Mouse (Mus musculus) liver, embryonic 13.5 days (tissue): ENCODE data around the gene Ssbp2. TPM values are rescaled to one million over a fixed set of nuclear protein-coding genes. Genes with fewer than 3 reads are reported as not detected.

Experiments used
- ATAC-seq: fragments of 200-750 bp; cut with Nextera tagmentation; 2 replicates; pipeline ENCODE4 v1.8.0; 2017; ENCODE audit warnings: low read depth, mild to moderate bottlenecking, moderate number of reproducible peaks, moderate library complexity
- DNase-seq: peaks from one replicate; pipeline ENCODE4 v3.0.0; 2022
- H3K27ac ChIP-seq: fragments of 300-500 bp; sonication (generic); 2 replicates; pipeline ENCODE4 v1.5.1; 2015; ENCODE audit warnings: moderate library complexity, mild to moderate bottlenecking, inconsistent platforms
- H3K27me3 ChIP-seq: fragments of 300-500 bp; sonication (generic); 2 replicates; pipeline ENCODE4 v1.6.1; 2015; ENCODE audit warnings: mild to moderate bottlenecking, inconsistent platforms
- H3K36me3 ChIP-seq: fragments of 300-500 bp; sonication (generic); 2 replicates; pipeline ENCODE4 v1.6.1; 2015; ENCODE audit warnings: mild to moderate bottlenecking, inconsistent platforms
- H3K4me1 ChIP-seq: fragments of 300-500 bp; sonication (generic); replicated peaks from 2 replicates; pipeline ENCODE4 v1.6.1; 2015; ENCODE audit warnings: inconsistent platforms
- H3K4me2 ChIP-seq: fragments of 300-500 bp; sonication (generic); 2 replicates; pipeline ENCODE4 v1.6.1; 2015; ENCODE audit warnings: inconsistent platforms, mild to moderate bottlenecking, moderate library complexity
- H3K4me3 ChIP-seq: fragments of 300-500 bp; sonication (generic); replicated peaks from 2 replicates; pipeline ENCODE4 v1.5.1; 2015; ENCODE audit warnings: mild to moderate bottlenecking, inconsistent platforms
- H3K9ac ChIP-seq: fragments of 300-500 bp; sonication (generic); 2 replicates; pipeline ENCODE4 v1.6.1; 2015; ENCODE audit warnings: mild to moderate bottlenecking, inconsistent platforms
- H3K9me3 ChIP-seq: fragments of 300-500 bp; sonication (generic); replicated peaks from 2 replicates; pipeline ENCODE4 v1.6.1; 2016; ENCODE audit warnings: inconsistent platforms
- WGBS: fragments of 180-500 bp; shearing (Covaris S2); methylation state at CpG from one replicate; pipeline ENCODE4 v1.1.7; 2015; ENCODE audit not compliant: insufficient replicate concordance; 5-methylcytosine and 5-hydroxymethylcytosine counted together
- polyA plus RNA-seq: library from polyadenylated mRNA; unstranded; fragments of >200 nt; fragmentation: Nextera tagmentation; extraction: Ambion mirVana; gene quantifications from 2 replicates; pipeline ENCODE4 v1.2.1, GENCODE M21; 2015

Ssbp2 gene
- polyA plus RNA-seq, 1 experiment from 2014 or later: 56.4 TPM

DNA sequence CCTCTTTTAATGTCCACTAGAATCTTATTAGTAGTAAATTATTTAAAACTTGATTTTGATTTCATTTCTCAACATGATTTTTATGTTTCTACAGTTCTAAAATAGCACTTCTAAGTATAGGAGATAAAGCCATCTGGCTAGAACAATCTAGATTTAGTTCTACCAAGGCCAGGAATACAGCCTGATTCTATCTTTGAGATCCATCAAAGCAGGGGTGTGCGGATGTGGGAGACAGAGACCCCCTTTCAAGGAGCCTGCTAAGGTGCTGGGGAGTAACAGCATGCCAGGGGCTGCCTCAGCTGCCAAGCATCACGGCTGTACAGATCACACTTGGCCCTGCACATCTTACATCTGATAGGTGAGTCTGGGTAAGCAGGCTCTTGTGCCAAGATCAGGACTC, 13.4 kb upstream of the Ssbp2 start:
- Histone ChIP-seq H3K36me3 (no peaks in the 10 kb centered on the region), H3K27ac (no peak overlapping the region), H3K9me3 (no peaks in the 10 kb centered on the region), H3K9ac (no peak overlapping the region), H3K4me2 (no peak overlapping the region), H3K4me3 (no peak overlapping the region), H3K27me3 (no peaks in the 10 kb centered on the region), H3K4me1 (peaks cover 8% of the 10 kb centered on the region)
- ATAC-seq (no peak), DNase-seq (no peak)
- 67% methylated on average over 2 of the region's 2 CpGs for WGBS

DNA sequence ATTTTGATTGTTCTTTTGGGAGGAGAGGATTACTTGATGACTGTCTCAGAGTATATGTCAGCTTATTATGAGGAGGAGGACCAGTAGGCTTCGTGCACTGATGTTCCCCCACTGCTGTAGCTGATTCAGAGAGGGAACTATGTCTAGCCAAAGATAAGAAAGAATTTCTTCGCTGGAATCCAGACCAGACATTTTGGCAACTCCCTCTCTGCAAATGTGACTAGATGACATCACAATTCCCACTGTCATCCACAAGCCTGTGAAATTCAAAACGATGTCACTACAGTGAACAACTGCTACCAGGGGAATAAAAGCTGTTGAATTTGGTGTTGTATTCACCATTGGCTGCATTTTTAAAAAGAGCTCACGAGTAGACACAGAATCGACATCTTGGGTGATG, 11.1 kb upstream of the Ssbp2 start:
- Histone ChIP-seq H3K27me3 (no peaks in the 10 kb centered on the region), H3K4me3 (no peak overlapping the region), H3K36me3 (no peaks in the 10 kb centered on the region), H3K27ac (no peak overlapping the region), H3K9me3 (no peaks in the 10 kb centered on the region), H3K4me1 (peaks cover 22% of the 10 kb centered on the region), H3K4me2 (no peak overlapping the region), H3K9ac (no peak overlapping the region)
- DNase-seq (no peak), ATAC-seq (no peak)
- 49% methylated on average over 5 of the region's 5 CpGs for WGBS

DNA sequence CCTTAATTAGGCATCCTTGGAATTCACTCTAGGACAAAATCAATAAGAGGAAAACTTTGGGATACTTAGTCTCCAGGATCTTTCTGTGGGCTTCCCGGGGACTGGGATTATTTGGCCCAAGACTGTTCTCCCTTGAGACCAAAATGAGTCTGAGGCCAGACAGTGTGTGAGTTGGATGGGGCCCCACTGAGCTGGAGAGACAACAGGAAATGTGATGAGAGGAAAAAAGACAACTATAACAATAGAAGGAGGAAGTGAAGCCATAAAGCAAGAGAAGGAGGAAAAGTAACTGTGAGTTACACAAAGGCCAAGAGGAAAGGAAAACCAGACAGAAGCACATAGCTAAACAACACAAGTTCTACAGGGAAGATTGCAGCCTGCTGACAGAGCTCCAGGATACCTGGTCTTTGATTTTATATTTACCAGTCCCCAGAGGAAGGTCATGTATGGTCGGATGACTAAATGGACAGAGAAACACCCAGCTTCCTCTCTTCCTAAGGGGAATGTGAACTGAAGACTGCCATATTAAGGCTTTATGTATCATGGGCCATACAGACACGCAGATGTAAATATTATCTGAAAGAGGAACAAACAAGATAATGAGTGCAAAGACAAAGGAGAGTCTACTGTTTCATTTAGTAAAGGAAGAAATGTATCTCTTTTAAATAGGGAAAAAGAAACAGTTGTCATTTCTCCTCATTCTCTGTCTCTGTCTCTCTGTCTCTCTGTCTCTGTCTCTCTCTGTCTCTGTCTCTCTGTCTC, 8.5 kb upstream of the Ssbp2 start:
- Histone ChIP-seq H3K4me3 (no peak overlapping the region), H3K9me3 (no peaks in the 10 kb centered on the region), H3K4me1 (peaks cover 33% of the 10 kb centered on the region), H3K36me3 (no peaks in the 10 kb centered on the region), H3K27me3 (no peaks in the 10 kb centered on the region), H3K27ac (no peak overlapping the region), H3K9ac (no peak overlapping the region), H3K4me2 (no peak overlapping the region)
- no peak for DNase-seq
- no peak for ATAC-seq
- 27% methylated on average over 3 of the region's 3 CpGs for WGBS

DNA sequence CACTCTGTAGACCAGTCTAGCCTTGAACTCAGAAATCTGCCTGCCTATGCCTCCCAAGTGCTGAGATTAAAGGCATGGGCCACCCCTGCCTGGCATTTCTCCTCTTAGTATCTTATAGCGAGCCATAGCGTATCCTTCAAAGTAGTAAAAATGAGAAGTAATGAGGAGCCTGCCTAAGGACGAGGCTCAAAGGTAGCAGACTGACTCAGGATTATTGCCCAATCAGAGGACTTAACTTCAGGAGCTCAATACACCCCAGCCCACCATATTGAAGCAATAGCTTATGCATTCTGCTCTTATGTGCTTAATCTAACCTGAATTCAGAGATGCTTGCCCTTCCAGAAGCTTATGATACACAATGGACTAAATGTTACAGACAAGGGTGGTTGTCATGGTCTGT, 7.8 kb upstream of the Ssbp2 start:
- ATAC-seq (no peak), DNase-seq (no peak)
- Histone ChIP-seq H3K9me3 (no peaks in the 10 kb centered on the region), H3K9ac (no peak overlapping the region), H3K4me2 (no peak overlapping the region), H3K36me3 (no peaks in the 10 kb centered on the region), H3K27ac (no peak overlapping the region), H3K4me3 (no peak overlapping the region), H3K4me1 (peaks cover 39% of the 10 kb centered on the region), H3K27me3 (no peaks in the 10 kb centered on the region)
- 76% methylated on average over 3 of the region's 3 CpGs for WGBS

DNA sequence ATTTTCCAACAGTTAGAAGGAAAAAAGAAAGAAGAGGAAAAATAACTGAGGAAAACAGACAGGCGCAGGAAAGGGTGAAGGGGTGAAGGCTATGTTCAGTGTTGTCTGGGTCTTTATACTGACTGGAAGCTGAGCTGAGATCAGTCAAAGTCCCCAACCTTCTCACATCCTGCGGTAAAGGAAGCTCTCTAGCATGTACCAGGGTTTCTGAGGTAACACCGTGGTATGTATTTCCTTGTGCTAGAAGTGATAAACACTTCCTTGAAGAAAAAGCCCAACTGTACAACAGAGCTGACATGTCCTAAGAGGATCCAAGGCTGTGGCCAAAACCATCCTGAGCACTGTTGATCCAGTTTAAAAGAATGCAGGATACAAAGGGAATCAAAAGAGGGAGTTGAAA, 6.8 kb upstream of the Ssbp2 start:
- no peaks in the 10 kb centered on the region for H3K36me3 ChIP-seq
- WGBS: 41% methylated on average over 3 of the region's 3 CpGs
- DNase-seq (no peak), ATAC-seq (no peak)
- H3K4me1 ChIP-seq: peaks cover 48% of the 10 kb centered on the region
- H3K9ac ChIP-seq: no peak overlapping the region
- no peak overlapping the region for H3K4me2 ChIP-seq
- no peaks in the 10 kb centered on the region for H3K9me3 ChIP-seq
- no peak overlapping the region for H3K27ac ChIP-seq
- H3K4me3 ChIP-seq: no peak overlapping the region
- H3K27me3 ChIP-seq: no peaks in the 10 kb centered on the region

DNA sequence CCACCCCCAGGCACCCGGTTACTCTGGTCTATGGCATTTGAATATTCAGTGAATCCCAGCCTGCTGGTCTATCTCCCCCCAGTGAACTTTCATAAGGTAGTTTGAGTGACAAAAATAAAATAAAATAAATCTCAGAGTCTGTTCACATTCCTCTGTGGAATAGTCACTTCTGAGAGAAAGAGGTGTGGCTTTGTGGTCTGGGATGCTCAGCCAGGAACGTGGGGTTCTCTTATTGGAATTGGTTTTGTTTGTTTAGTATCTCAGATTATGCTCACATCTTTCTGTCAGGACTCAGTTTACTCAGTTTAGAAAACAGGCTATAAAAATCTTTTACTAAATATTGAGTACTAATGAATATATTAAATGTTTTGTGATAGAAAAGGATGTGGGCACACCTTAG, 4.0 kb upstream of the Ssbp2 start:
- H3K4me1 ChIP-seq: peaks cover 66% of the 10 kb centered on the region
- no peak overlapping the region for H3K9ac ChIP-seq
- no peak overlapping the region for H3K27ac ChIP-seq
- ATAC-seq: no peak
- H3K4me3 ChIP-seq: no peak overlapping the region
- 36% methylated on average over 2 of the region's 2 CpGs for WGBS
- no peaks in the 10 kb centered on the region for H3K9me3 ChIP-seq
- H3K4me2 ChIP-seq: no peak overlapping the region
- no peaks in the 10 kb centered on the region for H3K36me3 ChIP-seq
- DNase-seq: no peak
- no peaks in the 10 kb centered on the region for H3K27me3 ChIP-seq

DNA sequence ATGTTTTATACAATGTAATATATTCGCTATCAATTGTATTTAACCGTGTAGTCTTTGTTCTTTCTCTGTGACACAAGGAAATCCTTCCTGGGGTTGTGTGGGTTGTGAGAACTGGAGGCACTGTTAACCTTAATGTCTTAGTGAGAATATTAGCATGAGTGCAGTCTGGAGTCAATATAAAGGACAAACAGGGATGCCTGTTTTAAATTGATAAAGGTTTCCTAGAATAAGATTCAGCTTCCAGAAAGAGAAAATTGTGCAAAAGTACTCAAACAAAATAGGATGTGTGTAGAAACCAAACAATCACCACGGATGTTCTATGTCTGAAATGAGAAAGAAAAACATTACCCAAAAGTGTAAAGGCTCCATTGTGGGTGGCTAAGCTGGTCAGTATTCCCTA, 3.3 kb upstream of the Ssbp2 start:
- no peak for ATAC-seq
- WGBS: 20% methylated on average over 3 of the region's 3 CpGs
- H3K4me2 ChIP-seq: peak overlapping the region; percentile 29; the same call in 1 of the 2 replicates

DNA sequence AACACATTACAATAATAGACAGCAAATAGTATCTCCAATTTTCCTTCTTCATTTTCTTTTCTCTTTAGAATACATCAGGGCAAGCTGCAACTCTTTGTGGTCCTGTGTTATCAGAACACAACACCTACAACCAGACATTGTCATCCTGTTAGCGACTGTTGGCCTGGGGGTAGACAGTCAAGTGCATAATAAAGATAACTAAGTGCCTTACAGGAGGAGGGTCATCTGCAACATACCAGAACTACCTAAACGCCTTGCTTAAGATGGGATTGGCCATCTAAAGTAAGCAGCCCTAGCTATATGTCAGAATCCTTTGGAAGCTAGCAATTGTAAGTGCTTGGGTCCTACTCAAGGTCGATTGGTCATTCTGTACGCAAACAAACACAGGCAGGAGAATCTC, 2.1 kb upstream of the Ssbp2 start:
- 19% methylated on average over 4 of the region's 4 CpGs for WGBS
- H3K27ac ChIP-seq: peak overlapping the region; percentile 93
- no peaks in the 10 kb centered on the region for H3K9me3 ChIP-seq

More for the DNA sequence above, 3.3 kb upstream of the Ssbp2 start:
- Histone ChIP-seq H3K9me3 (no peaks in the 10 kb centered on the region), H3K4me3 (no peak overlapping the region), H3K27ac (peak overlapping the region; percentile 93), H3K27me3 (no peaks in the 10 kb centered on the region), H3K36me3 (no peaks in the 10 kb centered on the region), H3K9ac (no peak overlapping the region), H3K4me1 (peaks cover 61% of the 10 kb centered on the region)
- no peak for DNase-seq

DNA sequence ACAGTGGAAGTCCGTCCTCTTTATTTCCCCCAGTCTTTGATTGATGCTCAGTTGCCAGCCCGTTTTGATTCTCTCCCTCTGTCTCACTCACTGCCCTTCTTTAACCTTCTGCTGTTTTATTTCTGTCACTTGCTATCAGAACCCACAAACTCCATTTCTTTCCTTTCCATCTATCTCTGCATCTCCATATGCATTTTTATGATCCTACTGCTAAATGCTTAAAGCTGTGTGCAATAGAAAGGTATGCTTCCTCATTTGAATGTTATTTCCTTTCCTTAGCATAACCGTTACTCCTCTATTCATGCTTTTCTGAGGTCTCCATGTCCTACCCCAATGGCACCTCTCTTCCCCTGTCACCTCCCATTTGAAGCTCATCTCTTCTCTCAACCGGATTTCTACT, 594 bp upstream of the Ssbp2 start:
- DNase-seq (no peak), ATAC-seq (no peak)
- 36% methylated on average over 4 of the region's 4 CpGs for WGBS
- Histone ChIP-seq H3K27ac (peak overlapping the region; percentile 93), H3K27me3 (no peaks in the 10 kb centered on the region), H3K4me3 (peak overlapping the region; percentile 99; the same call in 1 of the 2 replicates), H3K9me3 (no peaks in the 10 kb centered on the region), H3K4me1 (peaks cover 69% of the 10 kb centered on the region), H3K4me2 (peak overlapping the region; percentile 94), H3K36me3 (no peaks in the 10 kb centered on the region), H3K9ac (peak overlapping the region; percentile 98)

More for the DNA sequence above, 2.1 kb upstream of the Ssbp2 start:
- peak; percentile 66 for DNase-seq
- H3K4me2 ChIP-seq: peak overlapping the region; percentile 38
- 0 out of 2 replicates have a peak overlapping the region, but pooled peaks have one; percentile 2 for H3K4me3 ChIP-seq
- no peaks in the 10 kb centered on the region for H3K27me3 ChIP-seq
- H3K36me3 ChIP-seq: no peaks in the 10 kb centered on the region
- H3K9ac ChIP-seq: peak overlapping the region; percentile 47; the same call in 1 of the 2 replicates
- ATAC-seq: peak; percentile 38
- peaks cover 60% of the 10 kb centered on the region for H3K4me1 ChIP-seq

DNA sequence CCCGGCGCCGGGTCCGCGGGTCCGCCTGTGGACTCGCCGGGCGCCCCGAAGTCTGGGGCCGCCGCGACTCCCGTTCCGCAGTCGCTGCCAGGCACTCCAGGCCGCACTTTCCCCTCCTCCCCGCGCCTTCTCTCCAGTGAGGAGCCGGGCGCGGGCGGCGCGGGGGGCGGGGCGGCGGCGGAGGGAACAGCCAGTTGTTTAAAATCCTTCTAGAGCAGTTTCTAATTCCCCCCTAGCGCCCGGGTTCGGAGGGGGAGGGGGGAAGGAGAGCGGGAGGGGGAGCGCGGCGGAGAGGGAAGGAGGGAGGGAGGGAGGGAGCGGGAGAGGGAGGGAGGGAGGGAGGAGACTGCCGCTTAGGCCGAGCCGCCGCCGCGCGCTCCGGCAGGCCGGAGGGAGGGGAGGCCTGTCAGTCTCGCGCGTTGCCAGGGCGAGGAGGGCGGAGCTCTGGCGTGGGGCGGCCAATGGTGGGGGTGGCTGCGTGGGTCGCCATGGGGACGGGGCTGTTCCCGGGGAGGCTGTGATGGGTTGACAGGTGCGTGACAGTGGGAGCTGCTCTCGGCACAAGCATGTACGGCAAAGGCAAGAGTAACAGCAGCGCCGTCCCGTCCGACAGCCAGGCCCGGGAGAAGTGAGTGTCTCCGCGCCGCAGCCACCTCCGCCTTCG, 670 bp downstream of the Ssbp2 start:
- ATAC-seq: peak; percentile 92
- H3K4me2 ChIP-seq: peak overlapping the region; percentile 94
- H3K27ac ChIP-seq: peak overlapping the region; percentile 93
- H3K4me1 ChIP-seq: peaks cover 76% of the 10 kb centered on the region
- H3K36me3 ChIP-seq: no peaks in the 10 kb centered on the region
- DNase-seq: peak; percentile 98
- WGBS: under 1% methylated on average over 48 of the region's 70 CpGs
- no peaks in the 10 kb centered on the region for H3K27me3 ChIP-seq
- H3K9me3 ChIP-seq: no peaks in the 10 kb centered on the region
- H3K4me3 ChIP-seq: peak overlapping the region; percentile 99
- peak overlapping the region; percentile 98 for H3K9ac ChIP-seq

DNA sequence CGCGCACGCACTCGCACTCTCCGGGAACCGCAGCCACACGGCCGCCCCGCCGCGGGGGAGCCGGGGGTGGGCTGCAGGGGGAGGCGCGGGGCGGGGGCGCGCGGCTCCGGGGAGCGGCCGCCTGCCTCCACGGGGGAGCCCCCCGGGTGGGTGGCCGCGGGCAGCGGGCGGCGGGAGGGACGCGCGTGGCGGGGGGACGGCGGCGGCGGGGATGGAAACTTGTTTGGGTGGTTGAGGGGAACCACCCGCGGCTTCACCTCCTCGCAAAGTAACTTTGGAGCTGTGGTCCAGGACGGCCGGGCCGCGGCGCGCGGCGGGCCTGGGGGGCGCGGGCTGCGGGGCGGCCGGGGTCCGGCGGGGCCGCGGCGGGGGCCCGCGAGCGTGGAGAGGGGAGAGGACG, 1.2 kb downstream of the Ssbp2 start:
- peak overlapping the region; percentile 98 for H3K9ac ChIP-seq
- H3K36me3 ChIP-seq: no peaks in the 10 kb centered on the region
- ATAC-seq (no peak), DNase-seq (no peak)
- H3K9me3 ChIP-seq: no peaks in the 10 kb centered on the region
- H3K4me2 ChIP-seq: peak overlapping the region; percentile 94
- peak overlapping the region; percentile 93 for H3K27ac ChIP-seq
- peaks cover 78% of the 10 kb centered on the region for H3K4me1 ChIP-seq
- no peaks in the 10 kb centered on the region for H3K27me3 ChIP-seq
- peak overlapping the region; percentile 99 for H3K4me3 ChIP-seq
- 0% methylated on average over 43 of the region's 61 CpGs for WGBS
